Mouse (Mus musculus) T-helper 2 cell (primary cell): Measurements from ENCODE around the gene Mef2c.

ENCODE experiments used
- in situ Hi-C: fragments of 300-600 bp; cut with MboI, MseI; formaldehyde crosslinking; loops from one replicate; pipeline ENCODE4 v1.15.1; 2025; ENCODE audit warnings: high pct_unique_total_duplicates

Mef2c gene

DNA sequence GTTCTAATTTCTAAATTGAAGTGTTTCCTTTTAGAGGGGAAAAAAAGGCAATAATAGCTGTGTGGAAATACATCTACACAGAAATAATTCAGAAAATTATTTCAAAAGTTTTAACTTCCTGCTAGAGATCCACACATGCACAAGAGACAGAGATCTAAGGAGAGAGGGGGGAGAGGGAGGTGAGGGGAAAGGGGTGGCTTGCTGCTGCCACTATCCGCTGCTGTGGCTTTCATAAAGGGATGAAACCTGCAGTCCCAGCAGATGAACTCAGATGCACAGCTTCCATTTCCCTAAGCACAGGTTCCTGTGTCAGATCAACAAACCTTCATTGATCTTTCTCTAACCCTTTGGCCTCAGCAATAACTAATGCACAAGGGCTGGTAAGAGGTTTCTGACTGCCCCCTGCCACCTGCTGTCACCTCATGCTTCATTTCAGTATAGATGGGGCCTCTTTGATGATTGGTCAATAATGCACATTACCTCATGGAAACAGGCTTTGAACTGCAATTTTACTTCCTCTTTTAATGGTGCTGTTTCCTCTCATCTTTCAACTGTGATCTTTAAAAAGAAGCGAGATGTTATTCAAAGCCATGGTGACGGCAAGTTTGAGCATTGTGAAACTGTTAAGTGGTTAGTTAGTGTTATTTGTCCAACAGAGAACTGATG, 105.2 kb downstream of the Mef2c start:
- in situ Hi-C loops = no loop called here

DNA sequence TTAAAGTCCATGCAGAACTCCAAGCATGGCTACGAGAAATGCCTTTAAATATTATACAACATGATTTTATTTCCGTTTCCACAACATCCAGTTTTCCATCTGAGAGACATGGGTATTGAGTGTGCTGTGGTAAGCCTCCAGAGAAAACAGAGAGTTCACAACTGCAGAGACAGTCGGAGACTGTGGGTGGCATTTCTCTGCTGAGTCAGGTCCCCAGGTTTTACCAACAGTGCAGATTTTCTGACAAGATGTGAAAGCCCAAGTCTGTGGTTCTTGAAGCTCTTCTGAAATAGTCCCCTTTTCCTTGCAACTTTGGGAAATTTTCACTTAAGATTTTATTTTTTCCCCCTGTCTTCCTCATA, 105.7 kb downstream of the Mef2c start:
- in situ Hi-C loops = no loop called here

DNA sequence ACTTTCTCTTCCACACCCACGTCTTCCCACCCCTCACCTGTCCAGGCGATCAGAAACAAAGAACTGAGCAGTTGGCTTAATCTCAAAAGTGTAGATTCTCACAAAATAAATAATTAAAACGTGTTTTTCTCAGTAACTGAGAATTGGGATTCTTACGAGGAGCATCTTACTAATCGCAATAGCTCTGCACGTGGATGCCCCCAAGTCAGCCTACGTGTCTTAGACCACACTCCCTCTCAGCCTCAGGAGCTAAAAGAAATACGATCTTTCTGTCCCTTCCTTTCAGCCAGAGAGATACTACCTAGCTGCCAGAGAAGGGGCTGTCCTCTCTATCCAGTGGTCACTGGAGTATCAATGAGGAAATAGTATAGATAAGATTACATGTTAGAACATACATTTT, 106.3 kb downstream of the Mef2c start:
- in situ Hi-C loops = no loop called here

DNA sequence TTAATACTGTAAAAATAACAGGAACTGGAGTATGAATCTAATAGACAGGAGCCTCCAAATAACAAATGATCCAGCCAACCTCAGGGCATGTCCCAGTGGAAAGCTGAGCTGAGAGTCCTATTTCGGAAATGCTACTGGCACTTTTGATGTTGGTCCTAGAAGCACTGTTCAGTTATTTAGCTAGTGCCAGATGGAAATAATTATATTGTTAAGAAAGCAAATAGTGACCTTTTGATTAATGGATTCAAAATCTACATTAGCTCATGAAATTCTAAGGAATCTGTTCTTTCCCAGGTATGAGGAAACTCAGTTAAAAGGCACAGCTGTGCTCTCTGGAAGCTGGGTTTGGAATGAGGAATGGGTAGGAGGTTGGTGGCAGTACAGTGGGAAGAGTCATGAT, 108.4 kb downstream of the Mef2c start:
- in situ Hi-C loops = no loop called here

DNA sequence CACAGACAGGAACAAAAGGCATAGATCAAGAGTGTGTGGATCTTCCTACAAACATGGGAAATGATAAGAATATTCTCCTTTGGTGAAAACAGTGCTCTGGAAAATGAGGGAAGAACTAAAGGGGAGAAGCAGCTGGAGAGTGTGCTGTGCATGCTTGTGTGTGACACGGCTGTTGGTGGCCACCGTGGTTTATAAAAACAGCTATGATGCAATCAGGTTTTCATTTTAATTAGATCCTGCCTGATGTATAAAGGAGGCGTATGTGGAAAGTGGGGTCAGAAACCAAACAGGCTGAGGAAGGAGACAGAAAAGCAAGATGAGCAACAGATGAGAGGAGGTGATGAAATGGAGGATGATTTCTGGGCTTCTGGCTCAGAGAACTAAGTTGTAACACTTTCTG, 112.0 kb downstream of the Mef2c start:
- in situ Hi-C loops = no loop called here

DNA sequence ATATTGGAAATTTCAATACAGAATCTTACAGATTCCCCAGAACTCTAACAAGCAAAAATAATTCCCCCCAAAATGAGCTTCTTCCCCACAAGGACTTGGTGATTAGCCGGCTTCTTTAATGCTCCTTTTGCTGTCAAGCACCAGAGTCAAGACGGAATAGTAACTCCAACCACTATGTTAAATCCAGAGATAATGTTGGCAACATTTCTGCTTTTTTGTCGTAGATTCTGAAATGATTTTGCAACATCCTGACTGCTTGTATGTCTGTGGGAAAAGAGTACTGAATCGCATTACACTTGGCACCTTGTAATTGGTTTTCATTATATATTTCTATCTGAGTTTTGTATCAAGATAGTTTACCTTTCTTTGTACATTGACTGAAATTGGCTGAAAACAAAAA, 120.8 kb downstream of the Mef2c start:
- in situ Hi-C loops = loop anchor here (10.0 kb wide), 1 partner anchor 110 kb away; no protein-coding TSS in a partner anchor

DNA sequence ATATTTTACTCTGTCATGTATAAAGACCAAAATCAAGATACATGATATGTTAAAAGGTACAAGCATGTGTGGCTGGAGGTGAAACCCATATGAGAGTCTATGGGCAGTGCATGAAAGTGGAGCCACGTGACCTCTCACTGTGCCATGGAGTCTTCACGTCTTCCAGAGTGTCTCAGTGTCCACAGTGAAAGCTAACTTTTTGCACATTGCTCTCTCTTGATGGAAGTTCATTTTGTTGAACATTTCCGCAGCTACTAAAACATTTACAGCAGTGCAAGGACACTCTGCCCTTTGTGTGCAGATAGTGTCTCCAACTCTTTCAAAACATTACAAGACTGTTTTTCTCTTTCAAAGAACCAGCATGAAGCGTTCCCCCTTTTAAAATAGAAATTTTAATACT, 123.6 kb downstream of the Mef2c start:
- in situ Hi-C loops = loop anchor here (10.0 kb wide), 1 partner anchor 113 kb away; no protein-coding TSS in a partner anchor

DNA sequence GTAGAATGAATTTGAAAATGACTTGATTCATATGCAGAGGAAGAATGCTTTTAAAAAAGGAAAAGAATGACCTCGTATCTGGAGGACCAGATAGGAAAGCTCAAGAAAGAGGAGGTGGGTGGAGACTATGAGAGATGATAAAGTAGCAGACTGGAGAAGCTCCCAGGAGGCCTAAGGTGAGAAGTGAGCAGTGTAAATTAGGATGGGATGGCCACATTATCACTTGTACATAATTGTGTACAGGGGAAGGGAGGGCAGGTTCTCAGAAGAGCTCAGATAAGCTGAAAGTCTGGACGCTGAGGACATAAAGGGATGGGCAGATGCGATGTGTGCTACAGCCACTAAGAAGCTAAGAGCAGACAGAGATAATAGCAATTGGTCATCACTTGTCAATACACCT, 124.3 kb downstream of the Mef2c start:
- in situ Hi-C loops = loop anchor here (10.0 kb wide), 1 partner anchor 113 kb away; no protein-coding TSS in a partner anchor

DNA sequence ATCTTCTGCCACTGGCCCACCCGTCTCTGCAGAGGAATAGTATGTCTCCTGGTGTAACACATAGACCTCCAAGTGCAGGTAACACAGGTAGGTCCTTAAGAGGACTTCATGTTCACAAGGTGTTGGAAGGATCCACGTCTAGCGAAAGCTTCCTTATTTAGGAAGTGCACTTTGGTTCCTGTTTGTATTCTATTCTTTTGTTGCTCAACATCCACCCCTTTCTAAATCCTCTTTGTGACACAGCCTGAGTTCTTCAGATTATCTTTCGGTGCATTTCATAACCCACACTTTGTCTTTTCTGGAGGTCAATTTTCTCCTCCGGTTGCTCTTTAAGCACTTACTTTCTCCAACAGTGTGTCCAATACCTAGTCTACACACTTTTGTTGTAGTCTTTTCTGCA, 129.3 kb downstream of the Mef2c start:
- in situ Hi-C loops = no loop called here

DNA sequence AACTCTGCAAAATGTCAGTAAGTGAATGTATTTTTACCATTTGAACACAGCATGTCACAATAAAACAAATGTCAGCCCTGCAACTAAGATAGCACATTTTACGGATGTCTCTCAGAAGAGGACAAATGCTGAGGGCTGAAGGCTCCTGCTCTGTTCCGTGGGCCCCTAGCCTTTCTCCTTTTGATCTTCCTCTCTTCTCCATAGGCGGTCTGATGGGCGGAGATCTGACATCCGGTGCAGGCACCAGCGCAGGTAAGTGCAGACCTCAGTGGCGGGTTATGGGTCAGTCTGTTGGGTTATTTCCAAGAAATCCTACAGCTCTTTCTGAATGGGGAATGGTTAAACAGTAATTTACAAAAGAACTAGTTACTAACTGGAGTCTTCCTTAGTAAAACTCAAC, 131.4 kb downstream of the Mef2c start:
- in situ Hi-C loops = no loop called here

DNA sequence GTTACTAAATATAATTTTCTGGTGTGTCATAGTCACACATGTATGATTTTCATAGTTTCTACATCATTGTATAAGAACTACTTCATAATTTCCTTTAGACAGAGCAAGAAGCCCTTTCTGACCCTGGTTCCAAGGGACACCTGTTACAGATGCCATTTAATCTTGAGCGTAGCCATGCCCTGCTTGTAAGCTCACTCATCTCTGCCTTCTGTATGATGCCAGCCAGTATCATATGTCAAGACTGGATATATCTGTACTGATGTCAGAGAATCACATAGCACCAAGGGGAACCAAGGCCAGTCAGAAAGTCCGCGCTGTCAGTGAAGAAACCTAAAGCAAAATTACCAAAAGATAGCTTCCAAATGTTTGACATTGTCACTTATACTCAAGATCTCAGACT, 133.8 kb downstream of the Mef2c start:
- in situ Hi-C loops = no loop called here

DNA sequence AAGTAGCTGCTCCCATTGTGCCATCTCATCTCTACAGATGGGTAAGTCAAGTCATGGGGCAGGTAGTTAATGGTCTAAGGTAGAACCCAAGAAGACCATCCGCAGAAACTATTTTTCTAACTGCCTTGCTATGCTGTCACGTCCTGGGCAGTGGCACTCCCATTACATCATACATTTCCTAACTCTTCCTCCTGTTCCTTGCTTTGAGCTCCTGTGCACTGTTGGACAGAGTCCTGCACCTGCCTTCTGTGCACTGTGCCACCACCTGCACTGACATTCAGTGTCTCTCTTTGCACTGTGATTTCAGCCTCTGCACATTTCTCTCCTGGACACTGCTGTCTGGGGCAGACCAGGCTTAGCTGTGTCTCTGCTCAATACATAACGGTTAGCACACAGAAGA, 134.9 kb downstream of the Mef2c start:
- in situ Hi-C loops = no loop called here

DNA sequence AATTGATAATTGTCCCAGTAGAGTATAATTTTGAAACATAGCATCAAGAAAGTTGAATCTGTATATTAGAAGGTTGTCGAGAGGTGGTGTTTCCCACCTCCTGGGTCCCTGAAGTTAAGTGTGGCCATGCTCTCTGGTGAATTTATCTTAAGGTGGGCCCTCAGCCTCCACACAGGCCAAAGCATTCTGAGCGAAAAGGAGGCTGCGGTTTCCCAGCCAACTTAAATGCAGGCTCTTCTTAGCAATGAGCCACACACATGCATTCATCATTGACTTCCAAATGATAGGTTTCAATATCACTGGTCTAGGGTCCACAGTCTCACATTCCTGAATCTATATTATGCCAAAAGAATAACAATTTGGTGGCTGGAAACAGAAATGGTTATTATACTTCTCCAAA, 145.2 kb downstream of the Mef2c start:
- in situ Hi-C loops = no loop called here

DNA sequence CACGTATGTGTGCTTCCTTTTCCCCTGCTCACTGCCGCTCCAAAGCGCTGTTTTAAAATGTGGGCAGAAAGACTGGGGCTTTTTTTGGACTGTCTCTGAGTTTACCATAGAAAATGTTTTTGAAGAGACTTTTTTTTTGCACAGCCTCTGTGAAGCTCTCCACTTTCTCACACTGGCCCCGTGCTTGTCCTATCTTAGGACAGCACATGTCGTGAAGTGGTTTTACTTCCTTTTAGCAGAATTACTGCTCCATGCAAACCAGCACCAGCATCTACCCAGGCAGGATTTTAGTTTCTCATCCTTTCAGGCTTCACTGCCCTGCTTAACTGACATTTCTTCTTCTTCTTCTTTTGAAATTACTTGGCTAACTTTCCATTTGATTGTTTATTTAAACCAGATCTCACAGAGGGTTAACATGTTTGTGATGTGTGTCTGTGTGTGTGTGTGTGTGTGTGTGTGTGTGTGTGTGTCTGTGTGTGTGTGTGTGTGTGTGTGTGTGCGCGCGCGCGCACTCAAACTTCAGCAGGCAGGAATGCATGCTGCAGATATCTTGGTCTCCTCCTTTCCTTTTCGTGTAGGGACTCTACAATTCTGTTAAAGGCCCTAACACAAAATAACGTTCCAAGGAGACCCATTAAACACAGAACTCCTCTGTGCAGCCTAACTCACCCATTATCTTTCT, 146.1 kb downstream of the Mef2c start:
- in situ Hi-C loops = loop anchor here (10.0 kb wide), 1 partner anchor 1705 kb away; no protein-coding TSS in a partner anchor

DNA sequence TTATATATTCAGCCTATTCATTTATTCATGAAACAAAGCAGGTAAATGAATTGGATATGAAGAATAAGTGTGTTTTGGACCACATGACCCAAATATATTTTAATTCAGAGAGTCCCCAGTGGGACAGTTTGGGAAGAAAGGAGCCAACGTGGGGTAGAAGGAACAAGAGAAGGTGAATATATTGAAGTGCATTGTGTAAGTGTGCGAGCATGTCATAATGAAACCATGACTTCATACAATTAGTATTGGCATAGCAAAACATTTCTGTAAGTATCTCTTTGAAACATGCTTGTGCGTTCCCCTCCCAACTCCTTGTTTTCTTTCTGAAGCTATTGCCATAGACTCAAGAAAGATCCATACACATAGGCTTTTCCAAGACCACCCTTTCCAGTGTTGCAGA, 147.0 kb downstream of the Mef2c start:
- in situ Hi-C loops = loop anchor here (10.0 kb wide), 1 partner anchor 1706 kb away; no protein-coding TSS in a partner anchor

DNA sequence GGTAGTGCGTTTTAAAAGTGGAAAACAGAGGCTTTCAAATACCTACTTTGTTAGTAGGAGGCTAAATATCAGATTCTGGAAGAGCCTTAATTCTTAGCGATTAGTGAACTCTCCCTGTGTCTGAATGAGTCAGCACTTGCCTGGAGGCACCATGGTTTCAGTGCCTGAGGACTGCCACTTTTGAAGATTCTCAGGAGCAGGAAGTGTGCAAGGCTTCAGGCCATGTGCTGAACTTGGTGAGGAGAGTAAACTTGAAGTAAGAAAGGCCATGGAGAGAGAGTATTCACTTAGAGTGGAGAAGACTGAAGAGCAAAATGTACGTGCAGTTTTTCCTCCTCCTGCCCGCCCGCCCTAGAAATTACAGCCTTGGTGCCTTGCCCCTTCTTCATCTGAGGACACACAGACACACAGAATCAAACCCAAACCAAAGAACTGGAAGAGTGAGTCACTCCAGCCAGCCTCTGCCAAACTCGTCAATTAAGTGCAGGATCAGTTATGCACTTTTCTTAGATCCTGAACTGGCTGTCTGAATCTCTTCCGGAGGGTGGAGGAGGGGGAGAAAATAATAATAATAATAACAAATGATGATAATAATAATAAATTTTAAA, 148.2 kb downstream of the Mef2c start:
- in situ Hi-C loops = loop anchor here (10.0 kb wide), 1 partner anchor 1707 kb away; no protein-coding TSS in a partner anchor

DNA sequence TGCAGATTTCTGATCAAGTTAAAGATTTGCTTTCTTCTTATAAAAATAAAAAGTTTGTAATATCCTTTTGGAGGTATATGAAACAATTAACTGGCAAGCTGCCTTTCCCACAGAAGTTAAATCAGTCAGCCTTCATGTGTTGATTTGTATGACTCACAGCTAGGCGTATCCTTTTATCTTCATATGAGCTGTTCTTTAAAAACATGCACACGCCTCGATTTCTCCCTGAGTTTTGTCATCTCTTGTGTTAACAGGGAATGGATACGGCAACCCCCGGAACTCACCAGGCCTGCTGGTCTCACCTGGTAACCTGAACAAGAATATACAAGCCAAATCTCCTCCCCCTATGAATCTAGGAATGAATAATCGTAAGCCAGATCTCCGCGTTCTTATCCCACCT, 148.7 kb downstream of the Mef2c start:
- in situ Hi-C loops = loop anchor here (10.0 kb wide), 1 partner anchor 1708 kb away; no protein-coding TSS in a partner anchor

DNA sequence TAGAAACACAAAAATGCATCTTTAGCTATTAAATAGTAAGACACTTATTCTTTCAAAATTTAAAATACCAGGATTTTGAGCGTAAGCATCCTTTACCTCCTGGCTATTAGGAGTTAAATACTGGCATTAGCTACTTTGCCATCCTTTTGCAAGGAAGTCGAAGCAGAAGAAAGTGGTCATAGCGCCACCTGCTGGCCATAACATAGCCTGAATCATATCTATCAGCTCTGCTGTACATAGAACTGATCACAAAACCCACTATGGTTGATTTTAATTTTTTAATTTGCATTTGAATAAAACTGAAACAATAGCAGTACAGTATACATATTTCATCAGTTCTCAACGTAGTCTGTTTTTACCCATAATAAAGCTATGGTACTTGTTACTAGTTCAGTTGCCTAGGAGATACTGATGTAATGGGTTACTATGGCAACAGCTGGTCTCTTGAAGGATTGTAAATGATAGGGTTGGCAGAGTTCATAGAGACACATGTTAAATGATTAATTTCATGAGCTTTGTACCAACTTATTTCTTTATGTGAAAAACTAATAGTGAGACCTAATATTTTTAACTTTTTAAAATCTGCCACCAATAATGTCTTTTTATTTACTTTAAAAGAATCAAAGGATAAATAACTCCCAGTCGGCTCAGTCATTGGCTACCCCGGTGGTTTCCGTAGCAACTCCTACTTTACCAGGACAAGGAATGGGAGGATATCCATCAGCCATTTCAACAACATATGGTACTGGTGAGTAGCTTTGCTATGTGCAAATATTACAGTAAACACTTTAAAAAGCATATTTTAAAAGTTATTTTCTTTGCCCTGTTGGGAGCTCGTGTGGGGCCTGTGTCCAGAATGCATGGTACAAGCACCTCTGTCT, 151.3 kb downstream of the Mef2c start:
- in situ Hi-C loops = loop anchor here (5.0 to 10.0 kb wide), 2 partner anchors 493 to 1710 kb away; no protein-coding TSS in a partner anchor

DNA sequence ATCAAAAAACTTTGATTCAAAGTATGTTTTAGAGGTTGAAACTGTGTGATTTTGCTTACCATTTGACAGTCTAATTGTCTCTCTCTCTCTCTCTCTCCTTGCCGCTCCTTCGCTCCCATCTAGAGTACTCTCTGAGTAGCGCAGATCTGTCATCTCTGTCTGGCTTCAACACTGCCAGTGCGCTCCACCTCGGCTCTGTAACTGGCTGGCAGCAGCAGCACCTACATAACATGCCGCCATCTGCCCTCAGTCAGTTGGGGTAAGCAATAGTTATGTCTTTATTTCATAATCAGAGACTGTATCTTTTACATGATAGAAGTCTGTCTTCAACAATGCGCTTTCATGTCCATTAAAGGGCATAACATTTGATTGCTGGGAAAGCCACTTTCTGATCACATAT, 152.3 kb downstream of the Mef2c start:
- in situ Hi-C loops = loop anchor here (5.0 to 10.0 kb wide), 2 partner anchors 494 to 1711 kb away; no protein-coding TSS in a partner anchor

DNA sequence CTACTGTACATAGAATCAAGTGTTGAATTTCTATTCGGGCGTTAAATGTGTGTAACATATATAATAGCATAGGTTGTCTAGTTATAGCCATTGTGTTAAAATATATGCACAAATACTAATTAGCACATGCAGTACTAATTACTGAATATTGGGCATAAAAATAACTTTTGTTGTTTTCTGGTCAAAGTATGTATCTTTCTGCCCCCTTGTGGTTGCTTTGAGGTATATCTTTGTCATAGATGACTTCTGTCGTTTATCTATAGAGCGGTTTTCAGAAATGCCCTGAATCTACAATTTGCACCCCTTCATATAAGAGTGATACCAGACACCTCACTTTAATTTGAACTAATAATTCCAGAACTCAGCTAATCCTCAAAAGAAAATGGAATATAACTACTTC, 152.9 kb downstream of the Mef2c start:
- in situ Hi-C loops = loop anchor here (5.0 to 10.0 kb wide), 2 partner anchors 494 to 1712 kb away; no protein-coding TSS in a partner anchor

DNA sequence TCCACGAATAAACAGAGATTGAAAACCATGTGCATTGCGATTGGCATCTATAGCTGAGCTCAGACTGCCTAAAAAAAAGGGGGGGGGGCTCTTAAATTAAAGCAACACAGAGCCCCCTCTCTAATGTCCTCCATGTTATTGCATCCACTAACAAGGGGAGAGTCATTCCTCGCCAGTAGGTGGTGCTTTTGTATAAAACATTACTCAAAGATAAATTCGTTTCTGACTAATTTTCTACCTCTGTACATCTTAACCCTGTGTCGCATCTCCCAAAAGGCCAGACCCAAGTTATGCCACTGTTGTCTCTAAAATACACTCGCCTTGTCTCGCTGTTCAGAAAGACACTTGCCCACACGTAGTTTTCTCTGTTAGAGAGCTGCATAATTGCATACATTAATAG, 156.9 kb downstream of the Mef2c start:
- in situ Hi-C loops = no loop called here

DNA sequence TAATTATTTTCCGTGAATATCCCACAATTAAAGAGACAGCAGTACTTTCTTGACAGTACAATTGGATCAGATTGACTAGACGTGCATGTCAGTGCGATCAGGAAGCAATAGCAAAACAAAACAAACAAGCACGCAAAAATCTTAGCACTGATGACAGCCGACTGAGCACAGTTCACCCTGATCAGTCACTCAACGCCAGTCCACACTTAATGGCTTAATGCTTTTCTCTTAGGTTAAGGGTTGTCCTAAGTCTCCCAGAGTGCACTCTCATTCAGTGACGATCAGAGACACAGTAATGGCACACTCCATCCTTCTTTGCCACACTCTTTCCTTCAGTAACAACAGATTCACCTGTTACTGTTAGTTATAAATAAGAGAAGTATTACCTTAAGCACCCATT, 157.3 kb downstream of the Mef2c start:
- in situ Hi-C loops = no loop called here
